Mouse (Mus musculus): ENCODE measurements around the gene Ubr4. TPM values are rescaled to one million over a fixed set of nuclear protein-coding genes. Genes with fewer than 3 reads are reported as not detected.

Gene Ubr4
- total RNA-seq, 2 experiments from 2014 or later, result 158 to 179 TPM

- no peak for ATAC-seq (replicated peaks; ENCODE audit: low FRiP score, poor library complexity, severe bottlenecking)
Observed at GRCm38 (mm10) chr4:139417868-139418267, 65.5 kb downstream of the Ubr4 start.

- no peak for ATAC-seq (replicated peaks; ENCODE audit: low FRiP score, poor library complexity, severe bottlenecking)
Observed at GRCm38 (mm10) chr4:139421621-139422020, 69.2 kb downstream of the Ubr4 start.

GRCm38 (mm10) chr4:139422409-139422808 is 70.0 kb downstream of the Ubr4 start:
- ATAC-seq (replicated peaks; ENCODE audit: low FRiP score, poor library complexity, severe bottlenecking), result no peak

- ATAC-seq (replicated peaks; ENCODE audit: low FRiP score, poor library complexity, severe bottlenecking), result no peak
Observed at GRCm38 (mm10) chr4:139423270-139423669, 70.9 kb downstream of the Ubr4 start.

GRCm38 (mm10) chr4:139430176-139430575 is 77.8 kb downstream of the Ubr4 start:
- peak; percentile 52; the same call in 1 of the 2 replicates for ATAC-seq (replicated peaks; ENCODE audit: low FRiP score, poor library complexity, severe bottlenecking)

- no peak for ATAC-seq (replicated peaks; ENCODE audit: low FRiP score, poor library complexity, severe bottlenecking)
Observed at GRCm38 (mm10) chr4:139430891-139431290, 78.5 kb downstream of the Ubr4 start.

- ATAC-seq (replicated peaks; ENCODE audit: low FRiP score, poor library complexity, severe bottlenecking), result no peak
Observed at GRCm38 (mm10) chr4:139432966-139433765, 80.8 kb downstream of the Ubr4 start.

GRCm38 (mm10) chr4:139441244-139441643 is 88.8 kb downstream of the Ubr4 start:
- ATAC-seq (replicated peaks; ENCODE audit: low FRiP score, poor library complexity, severe bottlenecking), result no peak

GRCm38 (mm10) chr4:139441806-139442205 is 89.4 kb downstream of the Ubr4 start:
- no peak for ATAC-seq (replicated peaks; ENCODE audit: low FRiP score, poor library complexity, severe bottlenecking)

GRCm38 (mm10) chr4:139442391-139443355 is 90.3 kb downstream of the Ubr4 start:
- ATAC-seq (replicated peaks; ENCODE audit: low FRiP score, poor library complexity, severe bottlenecking), result no peak

GRCm38 (mm10) chr4:139444315-139444714 is 91.9 kb downstream of the Ubr4 start:
- no peak for ATAC-seq (replicated peaks; ENCODE audit: low FRiP score, poor library complexity, severe bottlenecking)

- ATAC-seq (replicated peaks; ENCODE audit: low FRiP score, poor library complexity, severe bottlenecking), result no peak
Observed at GRCm38 (mm10) chr4:139446176-139446575, 93.8 kb downstream of the Ubr4 start.

GRCm38 (mm10) chr4:139446731-139447675 is 94.6 kb downstream of the Ubr4 start:
- ATAC-seq (replicated peaks; ENCODE audit: low FRiP score, poor library complexity, severe bottlenecking), result no peak

- ATAC-seq (replicated peaks; ENCODE audit: low FRiP score, poor library complexity, severe bottlenecking), result no peak
Observed at GRCm38 (mm10) chr4:139452944-139453700, 100.7 kb downstream of the Ubr4 start.

GRCm38 (mm10) chr4:139454339-139454738 is 101.9 kb downstream of the Ubr4 start:
- ATAC-seq (replicated peaks; ENCODE audit: low FRiP score, poor library complexity, severe bottlenecking), result no peak

- ATAC-seq (replicated peaks; ENCODE audit: low FRiP score, poor library complexity, severe bottlenecking), result no peak
Observed at GRCm38 (mm10) chr4:139459970-139460369, 107.6 kb downstream of the Ubr4 start.

GRCm38 (mm10) chr4:139464163-139464562 is 111.8 kb downstream of the Ubr4 start:
- ATAC-seq (replicated peaks; ENCODE audit: low FRiP score, poor library complexity, severe bottlenecking), result no peak

- ATAC-seq (replicated peaks; ENCODE audit: low FRiP score, poor library complexity, severe bottlenecking), result no peak
Observed at GRCm38 (mm10) chr4:139466541-139466940, 114.1 kb downstream of the Ubr4 start.

GRCm38 (mm10) chr4:139470198-139470597 is 117.8 kb downstream of the Ubr4 start:
- peak; percentile 71 for ATAC-seq (replicated peaks; ENCODE audit: low FRiP score, poor library complexity, severe bottlenecking)
